Mouse (Mus musculus) liver, embryonic 14.5 days (tissue): ENCODE data around the gene Plekhg2. TPM values are rescaled to one million over a fixed set of nuclear protein-coding genes. Genes with fewer than 3 reads are reported as not detected.

ENCODE experiments used
- ATAC-seq: fragments of 200-750 bp; cut with Nextera tagmentation; 2 replicates; pipeline ENCODE4 v1.8.0; 2017; ENCODE audit warnings: moderate number of reproducible peaks, mild to moderate bottlenecking, moderate library complexity; ENCODE audit not compliant: insufficient read depth
- DNase-seq, 3 experiments: peaks; one replicate each; pipeline ENCODE4 v3.0.0-alpha.2; 2012 to 2013; ENCODE audit warnings: low read depth in 3 of 3, low spot score in 3 of 3
- H3K27ac ChIP-seq: fragments of 300-500 bp; sonication (generic); 2 replicates; pipeline ENCODE4 v1.5.1; 2014; ENCODE audit warnings: moderate library complexity, mild to moderate bottlenecking, control low read depth, inconsistent platforms
- H3K27me3 ChIP-seq: fragments of 300-500 bp; sonication (generic); 2 replicates; pipeline ENCODE4 v1.6.1; 2014; ENCODE audit warnings: mild to moderate bottlenecking, low read length, moderate library complexity; ENCODE audit not compliant: control insufficient read depth, insufficient read depth
- H3K36me3 ChIP-seq: fragments of 300-500 bp; sonication (generic); replicated peaks from 2 replicates; pipeline ENCODE4 v1.6.1; 2014; ENCODE audit warnings: low read depth; ENCODE audit not compliant: control insufficient read depth, insufficient read depth
- H3K4me1 ChIP-seq, 2 experiments: fragments of 200-500 bp in 1 of 2; fragments of 300-500 bp in 1 of 2; sonication (generic) in 1 of 2; replicated peaks; 2 replicates each; pipeline ENCODE4 v1.6.1; 2012 to 2014; ENCODE audit warnings: antibody characterized with exemption in 1 of 2, inconsistent platforms in 1 of 2, low read length in 1 of 2; ENCODE audit not compliant: control insufficient read depth in 2 of 2, insufficient read depth in 2 of 2
- H3K4me2 ChIP-seq: fragments of 300-500 bp; sonication (generic); 2 replicates; pipeline ENCODE4 v1.6.1; 2014; ENCODE audit warnings: low read depth, mild to moderate bottlenecking, control low read depth, moderate library complexity
- H3K4me3 ChIP-seq, 2 experiments: fragments of 200-500 bp in 1 of 2; fragments of 300-500 bp in 1 of 2; sonication (generic) in 1 of 2; 2 replicates each; pipeline ENCODE4 v1.5.1; 2012 to 2014; ENCODE audit warnings: low read depth in 2 of 2, low read length in 2 of 2, mild to moderate bottlenecking in 2 of 2, control low read depth in 1 of 2, inconsistent platforms in 1 of 2, moderate library complexity in 1 of 2; ENCODE audit not compliant: insufficient read depth in 1 of 2
- H3K9ac ChIP-seq: fragments of 300-500 bp; sonication (generic); replicated peaks from 2 replicates; pipeline ENCODE4 v1.6.1; 2014; ENCODE audit warnings: mild to moderate bottlenecking, control low read depth, moderate library complexity
- H3K9me3 ChIP-seq: fragments of 300-500 bp; sonication (generic); 2 replicates; pipeline ENCODE4 v1.6.1; 2016; ENCODE audit warnings: low read length, mixed read lengths; ENCODE audit not compliant: control insufficient read depth
- CTCF ChIP-seq: IDR thresholded peaks from 2 replicates; pipeline ENCODE4 v1.5.1; 2016; ENCODE audit warnings: antibody characterized with exemption, low read depth, control low read depth
- EP300 ChIP-seq: IDR thresholded peaks from 2 replicates; pipeline ENCODE4 v1.6.1; 2016; ENCODE audit warnings: antibody characterized with exemption, low read depth
- WGBS: fragments of 180-500 bp; shearing (Covaris S2); extraction: QIAGEN DNeasy Blood & Tissue Kit; methylation state at CpG from one replicate; pipeline ENCODE4 v1.1.7; 2014; ENCODE audit not compliant: insufficient replicate concordance; 5-methylcytosine and 5-hydroxymethylcytosine counted together
- polyA plus RNA-seq, 2 experiments: library from polyadenylated mRNA; depleted of rRNA in 1 of 2; stranded (reverse) in 1 of 2; unstranded in 1 of 2; fragments of >200 nt; fragmentation: Nextera tagmentation in 1 of 2; extraction: Ambion mirVana in 1 of 2; gene quantifications; 2 replicates each; pipeline versions ENCODE4 v1.2.1 to v1.2.3; 2012 to 2014

The Plekhg2 gene
- polyA plus RNA-seq, 2 experiments, result 3.2 to 3.4 TPM

DNA sequence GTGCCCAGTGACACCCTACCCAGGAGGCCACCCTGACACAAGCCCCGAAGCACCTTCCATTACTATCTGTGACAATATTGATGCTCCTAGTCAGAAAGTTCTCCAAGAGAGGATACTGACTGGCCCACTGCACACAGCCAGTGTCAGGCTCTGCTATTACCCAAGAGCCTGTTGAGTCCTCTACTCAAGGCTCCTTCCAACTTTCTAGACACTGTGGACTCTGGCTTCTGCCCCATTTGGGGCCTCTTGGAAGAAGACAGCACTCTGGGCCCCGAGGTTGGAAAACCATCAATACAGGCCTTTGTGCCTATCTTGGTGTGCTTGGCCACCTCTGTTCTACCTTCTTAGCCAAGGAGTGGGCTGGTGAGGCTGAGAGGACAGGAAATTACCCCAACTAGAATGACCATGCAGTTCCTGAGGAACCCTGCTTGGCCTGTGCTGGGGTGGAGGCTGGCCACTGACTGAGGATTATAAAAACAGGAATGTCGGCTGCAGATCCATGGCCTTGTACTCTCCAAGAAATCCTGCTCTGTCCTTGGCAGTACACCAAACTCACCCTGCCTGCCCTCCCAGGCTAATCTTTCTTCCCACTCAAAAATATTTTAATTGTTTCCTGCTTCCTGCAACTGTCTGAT lies 38.6 kb upstream of the Plekhg2 start:
- no peak for DNase-seq
- no peak overlapping the region for H3K4me2 ChIP-seq
- TF ChIP-seq EP300 (no peak), CTCF (no peak)
- H3K9ac ChIP-seq, result no peak overlapping the region
- H3K27ac ChIP-seq, result no peak overlapping the region
- ATAC-seq, result no peak
- H3K27me3 ChIP-seq, result no peaks in the 10 kb centered on the region
- H3K36me3 ChIP-seq, result peaks cover 41% of the 10 kb centered on the region
- H3K4me3 ChIP-seq, result no peak overlapping the region
- no peaks in the 10 kb centered on the region for H3K9me3 ChIP-seq
- no peaks in the 10 kb centered on the region for H3K4me1 ChIP-seq
- 85% methylated on average over 3 of the region's 3 CpGs for whole genome bisulfite sequencing

DNA sequence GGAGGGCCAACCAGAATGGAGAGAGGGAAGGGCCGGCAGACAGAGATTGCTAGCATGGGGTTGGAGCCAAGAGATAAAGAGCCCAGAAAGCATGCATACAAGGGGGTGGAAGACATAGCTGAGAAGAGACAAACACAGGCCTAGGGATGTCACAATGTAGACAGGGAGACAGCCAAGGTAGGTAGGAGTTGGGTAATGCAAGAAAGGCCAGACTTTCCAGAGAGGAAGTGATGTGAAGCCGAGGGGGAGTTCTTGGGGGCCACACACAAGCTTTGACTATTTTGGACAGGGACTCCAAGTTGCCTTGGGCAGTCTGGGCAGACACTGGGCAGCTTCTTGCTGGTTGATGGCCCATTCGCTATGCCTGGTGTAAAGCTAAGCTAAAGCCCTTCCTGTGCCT lies 29.5 kb upstream of the Plekhg2 start:
- no peak overlapping the region for H3K27ac ChIP-seq
- no peaks in the 10 kb centered on the region; a peak in 1 of 4 replicates for H3K4me1 ChIP-seq
- WGBS, result 54% methylated on average over 3 of the region's 3 CpGs
- no peak overlapping the region for H3K4me2 ChIP-seq
- DNase-seq (no peak), ATAC-seq (no peak)
- H3K36me3 ChIP-seq, result peaks cover 40% of the 10 kb centered on the region
- no peak overlapping the region for H3K9ac ChIP-seq
- H3K27me3 ChIP-seq, result no peaks in the 10 kb centered on the region
- no peak for TF ChIP-seq EP300
- no peak for TF ChIP-seq CTCF
- no peaks in the 10 kb centered on the region for H3K9me3 ChIP-seq
- H3K4me3 ChIP-seq, result no peak overlapping the region

DNA sequence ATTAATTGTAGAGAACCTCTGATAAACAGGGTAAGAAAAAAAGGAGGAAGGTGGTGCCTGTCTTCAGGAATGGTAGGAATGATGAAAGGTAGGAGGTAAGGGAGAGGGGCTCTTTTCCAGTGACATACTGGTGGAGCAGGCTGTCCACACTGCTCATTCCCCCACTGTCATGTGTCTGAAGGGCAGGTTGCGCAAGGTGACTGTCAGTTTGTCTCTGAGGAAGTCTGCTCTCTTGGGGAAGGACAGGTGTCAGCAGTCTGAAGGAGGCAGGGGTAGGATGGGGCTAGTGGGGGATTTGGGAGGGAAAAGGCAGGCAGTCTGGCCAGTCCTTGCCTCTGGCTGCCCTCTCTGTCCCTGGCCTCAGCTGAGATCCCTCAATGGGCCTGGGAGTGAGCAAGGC lies 28.6 kb upstream of the Plekhg2 start:
- Histone ChIP-seq H3K27me3 (no peaks in the 10 kb centered on the region), H3K4me2 (no peak overlapping the region), H3K4me3 (no peak overlapping the region), H3K9me3 (no peaks in the 10 kb centered on the region), H3K9ac (no peak overlapping the region), H3K36me3 (peaks cover 39% of the 10 kb centered on the region), H3K27ac (no peak overlapping the region), H3K4me1 (no peaks in the 10 kb centered on the region; a peak in 1 of 4 replicates)
- ATAC-seq (0 out of 2 replicates have a peak, but pooled peaks have one; percentile 14), DNase-seq (no peak)
- 79% methylated on average over 1 of the region's 1 CpGs for WGBS
- TF ChIP-seq CTCF (no peak), EP300 (no peak)

DNA sequence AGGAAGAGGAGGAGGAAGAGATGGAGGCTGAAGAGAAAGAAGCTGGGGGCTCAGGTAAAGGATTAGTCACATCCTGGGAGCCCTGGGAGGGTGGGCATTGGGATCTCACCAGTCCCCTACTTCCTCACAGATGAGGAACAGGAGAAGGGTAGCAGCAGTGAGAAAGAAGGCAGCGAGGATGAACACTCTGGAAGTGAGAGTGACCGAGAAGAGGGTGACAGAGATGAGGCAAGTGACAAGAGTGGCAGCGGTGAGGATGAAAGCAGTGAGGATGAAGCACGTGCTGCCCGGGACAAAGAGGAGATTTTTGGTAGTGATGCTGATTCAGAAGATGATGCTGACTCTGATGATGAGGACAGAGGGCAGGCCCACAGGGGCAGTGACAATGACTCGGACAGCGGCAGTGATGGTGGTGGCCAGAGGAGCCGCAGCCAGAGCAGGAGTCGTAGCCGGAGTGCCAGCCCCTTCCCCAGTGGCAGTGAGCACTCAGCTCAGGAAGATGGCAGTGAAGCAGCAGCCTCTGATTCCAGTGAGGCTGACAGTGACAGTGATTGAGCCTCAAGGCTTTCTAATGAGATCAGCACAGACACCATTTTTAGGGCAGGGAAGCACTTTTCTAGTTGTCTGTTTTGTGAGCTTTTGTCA lies 26.4 kb upstream of the Plekhg2 start:
- Histone ChIP-seq H3K36me3 (peaks cover 24% of the 10 kb centered on the region), H3K27ac (no peak overlapping the region), H3K4me1 (peaks cover under 1% of the 10 kb centered on the region in 2 experiments; a peak in 3 of 4 replicates), H3K4me3 (no peak overlapping the region), H3K4me2 (no peak overlapping the region), H3K9me3 (no peaks in the 10 kb centered on the region), H3K9ac (no peak overlapping the region), H3K27me3 (no peaks in the 10 kb centered on the region)
- ATAC-seq, result no peak
- TF ChIP-seq CTCF (no peak), EP300 (no peak)
- 84% methylated on average over 10 of the region's 10 CpGs for WGBS
- no peak for DNase-seq

DNA sequence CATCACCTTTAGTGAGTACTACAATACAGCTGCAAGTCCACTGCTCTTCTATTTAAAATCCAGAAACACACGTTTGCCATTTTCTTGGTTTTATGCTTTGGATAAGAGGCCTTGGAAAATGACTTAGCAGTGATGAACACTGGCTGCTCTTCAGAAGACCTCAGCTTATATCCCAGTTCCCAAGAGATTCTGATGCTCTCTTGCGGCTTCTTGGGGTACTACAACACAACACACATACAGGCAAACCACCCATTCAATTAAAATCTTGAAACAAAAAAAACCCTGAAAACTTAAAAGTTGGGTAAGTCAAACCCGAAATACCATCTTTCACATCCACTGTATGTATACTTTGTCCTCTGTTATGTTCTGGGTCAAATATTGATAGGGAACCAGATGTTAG lies 25.6 kb upstream of the Plekhg2 start:
- Histone ChIP-seq H3K4me1 (peaks cover 3 to 4% of the 10 kb centered on the region in 2 experiments), H3K9me3 (no peaks in the 10 kb centered on the region), H3K27me3 (no peaks in the 10 kb centered on the region), H3K9ac (no peak overlapping the region), H3K4me3 (no peak overlapping the region), H3K36me3 (peaks cover 18% of the 10 kb centered on the region), H3K4me2 (no peak overlapping the region), H3K27ac (no peak overlapping the region)
- 52% methylated on average over 3 of the region's 3 CpGs for WGBS
- ATAC-seq, result no peak
- no peak for DNase-seq
- no peak for TF ChIP-seq EP300
- peak; percentile 42 for TF ChIP-seq CTCF
